Mouse (Mus musculus): ENCODE data around the gene Ermard. TPM values are rescaled to one million over a fixed set of nuclear protein-coding genes. Genes with fewer than 3 reads are reported as not detected.

The Ermard gene
- polyA plus RNA-seq (2014; fragmentation: Illumina TruSeq; extraction: RNeasy Lipid Tissue Mini Kit (QIAGEN cat#74804); ENCODE audit: low replicate concordance) = 43.9 TPM

GRCm38 (mm10) chr17:15041175-15041729, at the start of gene Ermard, which contains the start of the genes Tcte3 and Gm3448:
Ermard (plus strand) TSS chr17:15041208.
Tcte3 (minus strand) TSS chr17:15041488.
Gm3448 (minus strand) TSS chr17:15041537.

GRCm38 (mm10) chr17:15009706-15010413, 31.1 kb upstream of the Ermard start, which contains the start of gene Gm3435:
Gm3435 (plus strand) TSS chr17:15010176.

Other genes starting within 250 kb of the Ermard start
- gene Wdr27, start 98.0 kb upstream of the Ermard start, polyA plus RNA-seq (2014; fragmentation: Illumina TruSeq; extraction: RNeasy Lipid Tissue Mini Kit (QIAGEN cat#74804); ENCODE audit: low replicate concordance) = 4.0 TPM
- 103 TPM for gene 1600012H06Rik, start 98.0 kb upstream of the Ermard start, polyA plus RNA-seq (2014; fragmentation: Illumina TruSeq; extraction: RNeasy Lipid Tissue Mini Kit (QIAGEN cat#74804); ENCODE audit: low replicate concordance)
- gene Phf10, start 79.9 kb upstream of the Ermard start, polyA plus RNA-seq (2014; fragmentation: Illumina TruSeq; extraction: RNeasy Lipid Tissue Mini Kit (QIAGEN cat#74804); ENCODE audit: low replicate concordance) = 87.8 TPM
- gene 9030025P20Rik, start 62.7 kb upstream of the Ermard start, polyA plus RNA-seq (2014; fragmentation: Illumina TruSeq; extraction: RNeasy Lipid Tissue Mini Kit (QIAGEN cat#74804); ENCODE audit: low replicate concordance) = 4.9 TPM
- gene Gm3417, start 62.4 kb upstream of the Ermard start, polyA plus RNA-seq (2014; fragmentation: Illumina TruSeq; extraction: RNeasy Lipid Tissue Mini Kit (QIAGEN cat#74804); ENCODE audit: low replicate concordance) = 1.8 TPM
- 2.1 TPM for gene Gm3435, start 31.0 kb upstream of the Ermard start, polyA plus RNA-seq (2014; fragmentation: Illumina TruSeq; extraction: RNeasy Lipid Tissue Mini Kit (QIAGEN cat#74804); ENCODE audit: low replicate concordance)
- gene Tcte3, start 280 bp downstream of the Ermard start, polyA plus RNA-seq (2014; fragmentation: Illumina TruSeq; extraction: RNeasy Lipid Tissue Mini Kit (QIAGEN cat#74804); ENCODE audit: low replicate concordance) = 1.9 TPM
- 4.8 TPM for gene Gm3448, start 329 bp downstream of the Ermard start, polyA plus RNA-seq (2014; fragmentation: Illumina TruSeq; extraction: RNeasy Lipid Tissue Mini Kit (QIAGEN cat#74804); ENCODE audit: low replicate concordance)